In the genomic region with DNA sequence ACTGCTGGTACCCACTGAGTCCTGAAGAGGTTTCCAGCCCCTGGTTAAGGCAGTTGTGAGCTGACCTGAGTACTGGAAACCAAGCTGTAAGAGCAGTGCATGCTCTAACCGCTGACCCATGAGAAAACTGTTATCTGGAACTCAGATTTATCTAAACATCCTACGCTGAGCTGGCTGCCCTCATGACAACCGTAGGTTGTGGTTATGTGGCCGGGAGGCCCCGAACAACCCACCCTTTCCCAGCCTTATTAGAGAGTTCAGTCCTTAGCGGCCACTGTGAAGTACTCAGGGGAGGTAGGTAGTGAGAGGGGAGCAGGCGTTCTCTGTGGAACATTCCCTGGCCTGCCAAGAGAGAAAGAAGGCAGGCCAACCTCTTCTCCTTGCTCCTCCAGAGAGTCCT, we compare ENCODE assay signal across 8 mouse cellular contexts.
"Had no signal": no experiment of that assay in that cellular context is flagged by ENCODE, and none has a peak within 500 bp of the region (broad histone marks: within the 10 kb centered on the region; RNA-seq: fewer than 3 reads in every experiment).

No protein-coding gene starts in this region.

- H3K9ac ChIP-seq: limb, embryonic 12.5 days; limb, embryonic 15.5 days; liver, embryonic 15.5 days; lung, embryonic 15.5 days; neural tube, embryonic 12.5 days; neural tube, embryonic 15.5 days had no signal

- H3K4me3 ChIP-seq: limb, embryonic 12.5 days; limb, embryonic 15.5 days; liver, embryonic 15.5 days; lung, embryonic 15.5 days; neural tube, embryonic 12.5 days; neural tube, embryonic 15.5 days had no signal

- H3K27me3 ChIP-seq: limb, embryonic 15.5 days; neural tube, embryonic 12.5 days; neural tube, embryonic 15.5 days had no signal

- H3K36me3 ChIP-seq: limb, embryonic 12.5 days; limb, embryonic 15.5 days; liver, embryonic 15.5 days; lung, embryonic 15.5 days; neural tube, embryonic 12.5 days; neural tube, embryonic 15.5 days had no signal

- H3K9me3 ChIP-seq: limb, embryonic 15.5 days; liver, embryonic 15.5 days; lung, embryonic 15.5 days; neural tube, embryonic 12.5 days; neural tube, embryonic 15.5 days had no signal

- H3K4me2 ChIP-seq: limb, embryonic 12.5 days; limb, embryonic 15.5 days; liver, embryonic 15.5 days; lung, embryonic 15.5 days; midbrain, embryonic 11.5 days had no signal

- H3K4me1 ChIP-seq: limb, embryonic 12.5 days; lung, embryonic 15.5 days; neural tube, embryonic 12.5 days had no signal

- H3K27ac ChIP-seq: limb, embryonic 12.5 days; limb, embryonic 15.5 days; liver, embryonic 15.5 days; lung, embryonic 15.5 days; neural tube, embryonic 12.5 days; neural tube, embryonic 15.5 days; stomach, postnatal 0 days had no signal
